Mouse (Mus musculus) liver, embryonic 14.5 days (tissue): Measurements from ENCODE around the gene Clnk.

ENCODE experiments used
- CTCF ChIP-seq: IDR thresholded peaks from 2 replicates; pipeline ENCODE4 v1.5.1; 2016; ENCODE audit warnings: antibody characterized with exemption, low read depth, control low read depth
- EP300 ChIP-seq: IDR thresholded peaks from 2 replicates; pipeline ENCODE4 v1.6.1; 2016; ENCODE audit warnings: antibody characterized with exemption, low read depth

- TF ChIP-seq CTCF (no peak), EP300 (no peak)
Measured at GRCm38 (mm10) chr5:38702941-38703340, 173.7 kb downstream of the Clnk start.
